Mouse (Mus musculus): ENCODE measurements around the gene BC049352.
A peak's percentile ranks its signal among the peaks of the same experiment; 100 is the strongest.

Gene BC049352

DNA sequence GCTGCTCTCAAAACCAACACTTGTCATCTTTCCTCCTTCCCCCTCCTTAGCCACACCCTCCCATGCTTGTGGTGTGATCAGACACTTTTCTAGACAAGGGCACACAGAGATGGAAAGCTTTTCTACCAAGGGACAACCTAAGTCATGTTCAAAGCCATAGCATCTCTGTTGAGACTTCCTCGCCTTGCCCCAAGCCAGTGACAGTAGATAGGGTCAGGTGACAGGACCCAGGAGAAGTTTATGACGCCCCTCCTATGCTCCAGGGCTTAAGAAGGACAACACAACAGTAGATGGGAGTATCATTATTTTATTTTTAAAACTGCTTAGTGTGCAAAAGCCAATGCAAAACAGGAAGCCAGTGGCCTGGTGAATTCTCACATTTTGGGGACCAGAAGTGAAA, 65.7 kb downstream of the BC049352 start:
- DNase-seq (ENCODE audit: low read depth, low spot score) = no peak

GRCm38 (mm10) chr9:45250306-45250705, 68.5 kb downstream of the BC049352 start:
- no peak for DNase-seq (ENCODE audit: low read depth, low spot score)

DNA sequence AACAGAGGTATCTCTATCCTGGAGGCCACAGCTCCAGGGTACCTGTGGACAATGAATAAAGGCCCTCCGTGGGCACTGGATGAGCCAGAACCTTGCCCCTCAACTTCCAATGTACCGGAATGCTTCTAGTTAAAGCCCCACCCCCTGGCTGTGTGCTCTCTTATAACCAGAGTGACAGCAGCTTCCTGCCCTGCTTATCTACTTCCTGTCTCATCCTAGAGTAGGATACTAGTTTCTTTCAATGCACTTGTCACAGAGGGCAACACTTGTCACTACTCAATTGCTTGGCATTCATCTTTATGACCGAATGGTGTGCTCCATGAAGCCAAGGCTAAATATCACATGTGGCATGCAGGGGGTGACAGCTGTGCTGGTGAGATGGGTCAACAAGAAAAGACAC, 69.5 kb downstream of the BC049352 start:
- no peak for DNase-seq (ENCODE audit: low read depth, low spot score)

GRCm38 (mm10) chr9:45251990-45252389, 70.2 kb downstream of the BC049352 start:
- no peak for DNase-seq (ENCODE audit: low read depth, low spot score)

GRCm38 (mm10) chr9:45252395-45252794, 70.6 kb downstream of the BC049352 start:
- no peak for DNase-seq (ENCODE audit: low read depth, low spot score)

DNA sequence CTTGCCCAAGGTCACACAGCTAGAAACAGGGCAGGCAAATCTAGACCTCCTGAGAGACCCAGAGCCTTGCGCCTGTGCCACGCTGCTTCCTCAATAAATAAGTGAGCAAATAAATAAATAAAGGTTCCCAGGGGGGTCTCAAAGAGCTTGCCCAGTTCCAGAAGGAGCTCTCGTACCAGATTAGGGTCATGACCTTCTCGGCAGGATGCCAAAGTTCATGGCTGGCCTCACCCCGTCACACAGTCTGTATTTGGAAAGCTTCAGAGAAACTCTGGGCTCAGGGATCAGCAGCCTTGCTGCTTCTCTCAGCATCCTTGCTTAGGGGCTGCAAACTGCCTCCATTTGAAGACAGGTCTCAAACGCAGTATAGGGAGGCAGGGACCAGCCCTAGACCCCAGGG, 72.2 kb downstream of the BC049352 start:
- DNase-seq (ENCODE audit: low read depth, low spot score) = no peak

DNA sequence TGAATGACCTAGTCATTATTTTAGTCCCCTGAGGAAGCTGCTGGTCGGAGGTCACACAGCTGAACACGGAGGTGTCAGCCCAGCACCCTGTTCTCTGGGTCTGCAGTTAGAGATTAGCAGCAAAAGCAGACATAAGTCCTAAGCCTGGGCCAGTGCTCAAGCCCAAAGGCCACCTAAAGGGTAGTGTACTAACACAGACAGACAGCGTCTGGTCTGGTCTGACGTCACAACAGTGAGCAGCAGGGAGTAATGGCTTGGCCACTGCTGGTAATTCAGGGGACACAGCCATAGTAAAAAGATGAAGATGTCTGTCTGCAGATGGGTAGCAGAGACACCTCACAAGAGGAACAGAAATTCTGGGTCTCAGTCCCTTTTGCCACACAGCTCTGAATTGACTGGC, 72.8 kb downstream of the BC049352 start:
- no peak for DNase-seq (ENCODE audit: low read depth, low spot score)

DNA sequence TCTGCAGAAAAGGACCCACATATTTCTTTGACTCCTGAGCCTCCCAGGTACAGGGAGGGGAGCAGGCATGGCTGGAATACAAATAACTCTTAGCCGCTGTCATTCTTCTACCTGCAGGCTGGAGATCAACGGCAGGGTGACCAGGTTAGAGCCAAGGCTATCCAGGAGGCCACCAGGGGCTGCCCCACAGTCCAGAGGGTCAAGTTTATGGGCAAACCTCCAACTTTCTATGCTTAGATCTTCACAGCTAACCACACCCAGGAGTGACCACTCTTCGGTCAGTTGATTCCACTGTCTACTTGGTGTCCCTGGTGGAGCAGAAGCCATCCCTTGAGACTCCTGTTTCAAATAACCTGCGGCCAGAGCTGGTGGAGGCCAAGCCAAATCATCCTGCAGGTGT, 73.6 kb downstream of the BC049352 start:
- DNase-seq (ENCODE audit: low read depth, low spot score) = no peak

DNA sequence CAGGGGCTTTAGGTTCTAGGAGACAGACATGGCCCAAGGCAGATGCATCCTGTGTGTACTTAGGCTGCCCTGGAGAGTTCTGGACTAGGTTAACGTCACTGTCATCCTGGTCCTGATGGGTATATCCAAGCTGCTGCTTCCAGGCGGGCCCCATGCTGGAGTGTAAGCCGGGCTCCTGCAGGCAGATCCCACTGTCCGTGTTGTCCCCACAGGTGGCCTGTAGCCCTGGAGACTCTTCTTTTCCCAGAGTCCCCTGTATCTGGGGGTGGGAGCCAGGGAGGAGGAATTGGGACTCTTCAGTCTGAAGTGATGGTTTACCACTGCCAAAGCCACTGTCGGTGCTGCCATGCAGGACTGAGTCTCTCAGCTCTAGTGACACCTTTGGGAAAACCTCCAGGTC, 74.2 kb downstream of the BC049352 start:
- DNase-seq (ENCODE audit: low read depth, low spot score) = no peak

GRCm38 (mm10) chr9:45259065-45259464, 77.3 kb downstream of the BC049352 start:
- no peak for DNase-seq (ENCODE audit: low read depth, low spot score)

GRCm38 (mm10) chr9:45261466-45261865, 79.7 kb downstream of the BC049352 start:
- DNase-seq (ENCODE audit: low read depth, low spot score) = no peak

DNA sequence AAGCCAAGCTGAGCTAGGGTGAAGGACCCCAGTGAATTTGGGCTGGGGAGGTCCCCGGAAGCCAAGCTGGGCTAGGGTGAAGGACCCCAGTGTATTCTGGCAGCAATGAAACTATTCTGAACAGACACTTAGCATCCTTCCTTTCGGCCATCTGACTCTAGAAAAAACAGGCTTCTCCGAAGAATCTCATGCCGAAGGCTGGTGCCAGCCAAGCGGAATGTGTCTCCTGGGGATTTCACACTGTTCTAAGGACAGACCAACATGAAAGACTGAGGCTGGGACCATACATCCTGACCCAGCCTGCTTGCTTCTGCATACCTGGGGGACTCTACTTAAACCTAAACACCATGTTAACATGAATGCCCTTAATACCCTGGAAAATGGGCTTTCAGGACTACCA, 80.1 kb downstream of the BC049352 start:
- no peak for DNase-seq (ENCODE audit: low read depth, low spot score)

GRCm38 (mm10) chr9:45267099-45267498, 85.3 kb downstream of the BC049352 start:
- DNase-seq (ENCODE audit: low read depth, low spot score) = no peak

GRCm38 (mm10) chr9:45268079-45268478, 86.3 kb downstream of the BC049352 start:
- no peak for DNase-seq (ENCODE audit: low read depth, low spot score)

DNA sequence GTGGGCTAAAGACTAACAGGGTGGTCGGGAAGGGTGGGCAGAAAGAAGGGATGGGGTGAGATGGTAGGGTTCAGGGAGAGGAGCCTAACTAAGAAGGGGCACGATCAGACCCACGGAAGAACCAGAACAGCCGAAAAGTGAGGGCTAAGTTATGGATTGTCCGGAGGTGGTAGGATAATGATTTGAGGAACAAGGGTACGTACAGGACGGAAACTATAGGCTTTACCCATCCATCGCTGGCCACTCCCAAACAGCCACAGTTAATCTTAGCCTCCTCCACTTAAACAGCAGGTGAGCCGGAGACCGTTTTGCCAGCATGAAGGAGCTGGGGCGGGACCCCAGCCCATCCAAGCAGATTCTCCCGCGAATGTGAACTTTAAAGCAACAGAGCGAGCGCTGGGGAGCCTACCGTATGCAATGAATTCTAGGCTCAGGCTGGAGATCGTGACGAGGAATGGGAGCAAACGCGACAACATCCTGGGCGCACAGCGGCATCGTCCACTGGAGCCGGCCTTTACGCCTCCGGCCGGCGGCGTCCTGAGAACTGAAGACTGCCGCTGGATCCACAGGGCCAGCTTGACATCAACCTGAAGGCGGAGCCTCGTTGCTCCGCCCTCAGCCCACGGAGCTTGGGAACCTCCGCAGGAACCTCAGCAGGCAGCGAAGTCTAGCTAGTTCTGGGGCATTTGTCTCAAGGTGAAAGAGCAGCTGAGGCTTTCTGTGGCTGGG, 87.0 kb downstream of the BC049352 start, which contains the start of gene Il10ra:
TSS of gene Il10ra (minus strand) at position 553 of the 729 bp plus-strand sequence.
- DNase-seq (ENCODE audit: low read depth, low spot score) = peak; percentile 29

DNA sequence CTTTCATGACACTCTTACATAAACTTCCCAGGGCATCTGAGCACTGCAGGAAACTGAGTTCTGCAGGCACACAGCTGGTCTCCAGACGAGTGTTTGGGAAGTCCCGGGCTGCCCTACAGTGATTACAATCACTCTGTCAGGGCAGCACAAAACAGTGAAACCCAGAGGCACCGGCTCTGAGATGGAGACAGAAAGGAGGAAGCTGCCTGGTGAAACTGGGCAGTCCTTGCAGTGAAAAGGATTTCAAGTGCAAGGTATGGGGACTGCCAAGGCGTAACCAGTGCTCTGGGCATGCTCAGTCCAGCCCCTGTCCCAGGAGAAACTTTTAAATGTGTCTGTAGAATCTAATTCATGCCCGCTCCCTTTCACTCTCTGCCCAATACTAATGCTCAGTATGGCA, 90.4 kb downstream of the BC049352 start:
- DNase-seq (ENCODE audit: low read depth, low spot score) = no peak

GRCm38 (mm10) chr9:45274218-45274617, 92.4 kb downstream of the BC049352 start:
- DNase-seq (ENCODE audit: low read depth, low spot score) = no peak

GRCm38 (mm10) chr9:45274635-45275034, 92.8 kb downstream of the BC049352 start:
- DNase-seq (ENCODE audit: low read depth, low spot score) = no peak

GRCm38 (mm10) chr9:45280059-45280458, 98.3 kb downstream of the BC049352 start:
- DNase-seq (ENCODE audit: low read depth, low spot score) = no peak

DNA sequence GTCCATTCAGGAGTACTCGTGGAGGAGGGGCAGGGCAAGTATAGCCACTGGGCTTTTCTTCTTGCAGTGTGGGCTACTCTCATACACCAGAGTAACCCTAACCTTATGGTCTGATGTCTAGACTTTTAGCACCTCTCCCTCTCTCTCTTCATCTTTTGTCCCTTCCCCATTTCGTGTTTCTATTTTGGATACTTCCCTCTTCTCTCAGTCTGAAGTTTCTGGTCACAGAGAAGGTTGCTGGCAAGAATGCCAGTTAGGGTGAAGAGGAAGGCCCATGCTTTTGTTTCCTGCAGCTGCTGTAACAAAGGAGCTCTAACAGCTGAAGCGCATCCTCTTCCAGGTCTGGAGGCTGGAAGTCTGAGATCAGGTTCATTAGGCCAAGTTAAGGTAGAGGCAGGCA, 99.1 kb downstream of the BC049352 start:
- no peak for DNase-seq (ENCODE audit: low read depth, low spot score)

GRCm38 (mm10) chr9:45282466-45282865, 100.7 kb downstream of the BC049352 start:
- no peak for DNase-seq (ENCODE audit: low read depth, low spot score)

- DNase-seq (ENCODE audit: low read depth, low spot score) = no peak
Measured at GRCm38 (mm10) chr9:45291481-45292168, 109.8 kb downstream of the BC049352 start.

All from retina, postnatal 7 days (tissue).